Mouse (Mus musculus) embryo, embryonic 10 days (tissue): ENCODE measurements around the gene Pcgf3.
"Not testable (repeated sequence)": the region's sequence is repeated elsewhere in the genome, so short reads cannot be mapped to it uniquely, and the experiment has no call there.

Experiments
- DNase-seq: peaks from one replicate; pipeline ENCODE4 v3.0.0-alpha.2; 2015; ENCODE audit warnings: low spot score

Pcgf3 gene

DNA sequence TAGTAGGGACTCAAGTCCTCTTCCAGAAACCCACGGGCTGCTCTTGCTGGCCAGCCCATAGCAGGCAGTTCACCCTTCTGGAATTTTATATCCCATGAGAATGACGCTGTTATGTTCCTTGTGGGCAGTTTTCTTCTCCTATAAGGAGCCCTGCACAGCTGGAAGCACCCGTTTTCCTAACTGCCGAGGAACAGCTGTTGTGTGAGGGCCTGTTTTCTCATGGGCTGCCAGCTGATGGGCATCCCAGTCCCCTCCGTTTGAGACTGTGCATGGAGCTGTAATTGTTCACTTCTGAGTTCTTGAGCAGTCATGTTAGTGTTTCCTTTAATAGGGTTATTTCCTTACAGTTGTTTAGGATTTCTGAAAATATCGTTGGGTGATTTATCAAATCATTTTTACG lies 8.6 kb downstream of the Pcgf3 start:
- no peak for DNase-seq

- no peak for DNase-seq
These were observed 12.7 kb downstream of the Pcgf3 start for GRCm38 (mm10) chr5:108473737-108474136.

GRCm38 (mm10) chr5:108475977-108476376 lies 14.9 kb downstream of the Pcgf3 start:
- no peak for DNase-seq

- DNase-seq, result no peak
These were observed 22.0 kb downstream of the Pcgf3 start for GRCm38 (mm10) chr5:108483006-108483405.

- DNase-seq, result peak; percentile 47
These were observed 24.2 kb downstream of the Pcgf3 start for GRCm38 (mm10) chr5:108485239-108485638.

DNA sequence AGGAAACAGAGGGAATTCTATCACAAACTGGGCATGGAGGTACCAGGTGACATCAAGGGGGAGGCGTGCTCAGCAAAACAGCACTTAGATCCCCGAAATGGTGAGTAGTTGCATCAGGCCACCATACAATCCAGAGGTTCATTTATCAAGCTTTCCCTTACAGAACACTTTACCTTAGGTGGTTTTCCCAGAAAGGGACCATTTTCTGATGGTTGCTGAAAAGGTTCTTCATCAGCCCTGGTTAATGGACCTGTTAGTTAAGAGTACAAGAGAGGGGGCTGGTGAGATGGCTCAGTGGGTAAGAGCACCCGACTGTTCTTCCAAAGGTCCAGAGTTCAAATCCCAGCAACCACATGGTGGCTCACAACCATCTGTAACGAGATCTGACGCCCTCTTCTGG lies 25.1 kb downstream of the Pcgf3 start:
- not testable (repeated sequence) for DNase-seq

DNA sequence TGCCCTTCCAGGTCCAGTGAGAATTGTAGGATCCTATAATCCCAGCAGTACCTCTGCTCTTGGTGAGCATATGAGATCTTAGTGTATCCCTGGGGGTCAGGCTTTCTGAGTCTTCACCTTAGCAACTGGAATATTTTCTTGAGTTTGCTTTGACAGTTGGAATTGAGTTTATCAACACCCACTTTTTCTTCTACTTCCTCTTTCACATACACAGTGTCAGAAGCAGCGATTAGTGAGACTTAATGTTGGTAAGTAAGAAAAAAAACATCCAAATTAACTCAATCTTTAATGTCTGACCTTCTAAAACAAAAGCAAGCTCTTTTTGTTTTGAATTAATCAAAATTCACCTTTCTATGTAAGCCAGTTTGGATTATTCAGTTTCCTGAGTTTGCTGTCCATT lies 40.5 kb downstream of the Pcgf3 start:
- no peak for DNase-seq

DNA sequence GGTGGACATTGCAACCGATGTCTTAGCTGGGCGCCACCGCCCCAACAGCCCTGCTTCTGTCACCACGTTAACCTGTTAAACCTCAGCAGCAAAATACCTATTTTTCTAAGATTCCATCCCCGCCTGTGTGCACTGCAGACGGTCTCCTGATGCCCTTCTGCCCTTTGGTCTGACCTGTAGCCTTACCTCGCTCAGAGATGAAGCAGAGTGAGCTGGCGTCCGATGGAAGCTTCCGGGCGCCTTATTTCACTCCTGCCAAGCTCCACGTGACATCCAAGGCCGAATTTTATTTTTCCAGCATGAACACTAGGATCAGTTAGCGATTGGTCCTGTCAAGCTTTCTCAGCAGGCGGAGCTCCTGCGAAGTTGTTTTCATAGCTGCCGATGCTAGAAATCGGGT lies 41.3 kb downstream of the Pcgf3 start:
- DNase-seq, result no peak

GRCm38 (mm10) chr5:108515581-108516361 lies 54.7 kb downstream of the Pcgf3 start:
- no peak for DNase-seq

DNA sequence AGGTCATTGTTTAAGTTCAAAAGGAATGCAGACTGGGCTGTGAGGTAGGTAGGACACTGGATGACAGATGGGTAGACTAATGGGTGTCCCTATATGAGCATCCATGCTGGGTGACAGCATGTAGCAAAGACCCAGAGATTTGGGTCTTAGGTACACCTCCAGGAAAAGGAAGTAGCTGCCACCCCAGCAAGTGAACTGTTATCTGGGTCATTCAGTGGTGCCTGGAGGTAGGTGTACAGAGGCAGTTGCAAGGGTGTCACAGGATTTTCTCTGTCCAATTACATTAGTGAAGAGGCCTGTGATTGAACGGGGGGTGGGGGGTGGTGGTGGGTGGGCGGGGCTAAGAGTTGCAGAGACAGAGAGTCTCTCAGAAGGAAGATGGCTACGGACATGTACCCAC lies 55.6 kb downstream of the Pcgf3 start:
- DNase-seq, result no peak

DNA sequence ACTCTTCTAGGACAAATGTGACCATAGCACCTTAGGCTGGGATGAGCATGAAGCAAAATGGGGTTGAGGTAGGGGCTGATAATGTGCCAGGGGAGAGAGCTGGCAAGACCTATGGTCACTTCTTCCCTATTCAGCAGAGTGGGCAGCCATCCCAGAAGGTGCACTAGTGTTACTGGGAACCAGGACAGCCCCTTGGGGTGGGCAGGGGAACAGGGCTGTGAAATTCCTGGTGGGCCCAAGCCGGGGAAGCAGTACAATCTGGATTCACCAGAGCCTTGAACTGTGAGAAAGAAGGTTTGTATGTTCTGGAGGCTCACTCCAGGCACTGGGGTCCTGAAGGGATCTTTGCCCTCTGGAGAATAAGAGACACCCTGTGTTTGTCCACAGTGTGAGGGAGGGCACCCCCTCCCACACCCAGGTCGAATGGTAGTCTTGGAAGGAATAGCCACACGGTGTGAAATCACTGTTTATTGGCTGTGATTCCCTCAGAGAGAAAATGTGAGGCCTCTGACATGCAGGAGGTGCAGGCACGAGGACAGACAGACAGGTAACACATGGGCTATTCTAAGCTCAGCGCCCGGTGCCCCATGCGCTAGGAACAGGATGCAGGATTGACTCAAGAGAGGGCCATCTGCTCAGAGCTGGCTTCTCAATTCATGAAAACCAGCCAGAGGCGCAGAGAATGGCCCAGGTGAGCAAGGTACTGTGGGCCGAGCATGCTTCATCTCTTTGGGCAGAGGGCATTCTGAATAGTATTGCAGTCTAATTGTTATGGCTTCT lies 57.3 kb downstream of the Pcgf3 start:
- no peak for DNase-seq

- DNase-seq, result no peak
These were observed 57.9 kb downstream of the Pcgf3 start for GRCm38 (mm10) chr5:108518951-108519350.

- DNase-seq, result no peak
These were observed 59.1 kb downstream of the Pcgf3 start for GRCm38 (mm10) chr5:108520153-108520552.

GRCm38 (mm10) chr5:108521016-108521415 lies 60.0 kb downstream of the Pcgf3 start:
- no peak for DNase-seq

GRCm38 (mm10) chr5:108521896-108522295 lies 60.9 kb downstream of the Pcgf3 start:
- DNase-seq, result no peak

DNA sequence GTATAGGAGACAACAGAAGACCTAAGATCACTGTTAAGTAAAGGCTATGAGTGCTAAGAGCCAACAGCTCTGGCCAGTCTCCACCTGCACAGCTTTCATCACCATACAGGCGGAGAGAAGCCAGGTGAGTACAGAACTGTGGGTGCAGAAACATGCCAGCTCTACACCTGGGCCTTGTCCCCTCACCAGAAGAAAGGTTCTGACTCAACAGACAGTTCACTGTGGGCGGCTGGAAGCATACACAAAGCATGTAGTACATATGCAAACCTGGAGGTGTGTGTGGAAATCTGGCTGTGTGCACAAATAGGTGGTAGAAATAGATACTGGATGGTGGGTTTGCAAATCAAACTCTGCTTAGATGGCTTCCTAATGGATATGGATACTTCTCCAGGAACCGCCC lies 61.6 kb downstream of the Pcgf3 start:
- DNase-seq, result no peak

GRCm38 (mm10) chr5:108534188-108534587 lies 73.2 kb downstream of the Pcgf3 start:
- DNase-seq, result no peak

DNA sequence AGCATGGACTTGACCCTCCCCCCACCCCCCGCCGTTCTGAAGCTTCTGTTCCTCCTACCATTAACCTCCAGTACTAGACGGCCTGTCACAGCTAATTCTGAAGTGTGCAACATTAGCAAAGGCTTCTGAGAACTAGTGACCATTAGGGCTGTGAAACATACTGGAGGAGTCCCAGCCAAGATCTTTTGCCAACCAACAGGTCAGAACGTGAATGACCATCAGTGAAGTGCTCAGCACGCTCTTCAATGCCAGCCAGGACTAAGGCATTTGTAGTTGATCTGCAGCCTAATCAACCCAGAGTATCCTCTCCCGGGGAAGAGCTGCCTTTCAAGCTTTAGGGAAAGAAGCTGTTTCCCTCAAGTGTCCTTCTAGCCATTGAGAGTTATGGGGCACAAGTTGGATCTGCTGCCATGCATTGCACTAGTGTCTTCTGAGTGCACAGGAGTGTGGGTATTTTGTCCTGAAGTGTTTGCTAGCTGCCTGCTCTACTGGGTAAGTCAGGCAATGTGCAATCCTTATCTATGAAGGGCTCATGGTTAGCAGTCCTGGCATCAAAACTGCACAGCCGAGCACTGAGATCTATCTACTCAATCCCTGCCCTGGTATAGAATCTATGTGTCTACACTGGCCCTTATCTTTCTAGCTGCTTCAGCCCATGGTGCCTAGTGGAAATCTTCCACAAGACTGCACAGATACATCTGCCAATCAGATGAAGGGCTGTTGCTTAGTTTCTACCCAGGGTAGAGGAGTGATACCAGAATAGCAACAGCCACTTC lies 82.7 kb downstream of the Pcgf3 start:
- DNase-seq, result no peak

DNA sequence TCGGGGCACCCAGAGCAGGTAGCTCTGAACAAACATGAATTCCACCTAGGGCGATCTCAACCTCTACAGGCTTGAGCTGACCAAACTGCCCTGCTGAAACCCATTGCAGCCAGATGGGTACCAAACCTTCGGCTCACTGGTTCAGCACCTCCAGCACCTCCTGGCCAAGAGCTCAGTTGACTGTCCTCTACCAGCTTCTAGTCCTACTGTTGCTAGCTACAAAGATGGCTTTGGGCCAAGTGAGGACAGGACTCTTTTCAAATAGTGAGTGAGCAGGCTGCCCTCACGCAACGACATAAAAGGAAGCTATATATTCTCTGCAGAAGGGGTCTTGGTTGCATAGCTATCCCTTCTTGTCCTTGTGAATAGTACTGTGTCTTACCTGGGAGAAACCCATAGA lies 86.6 kb downstream of the Pcgf3 start:
- DNase-seq, result no peak

- DNase-seq, result no peak
These were observed 88.1 kb downstream of the Pcgf3 start for GRCm38 (mm10) chr5:108549137-108549488.

DNA sequence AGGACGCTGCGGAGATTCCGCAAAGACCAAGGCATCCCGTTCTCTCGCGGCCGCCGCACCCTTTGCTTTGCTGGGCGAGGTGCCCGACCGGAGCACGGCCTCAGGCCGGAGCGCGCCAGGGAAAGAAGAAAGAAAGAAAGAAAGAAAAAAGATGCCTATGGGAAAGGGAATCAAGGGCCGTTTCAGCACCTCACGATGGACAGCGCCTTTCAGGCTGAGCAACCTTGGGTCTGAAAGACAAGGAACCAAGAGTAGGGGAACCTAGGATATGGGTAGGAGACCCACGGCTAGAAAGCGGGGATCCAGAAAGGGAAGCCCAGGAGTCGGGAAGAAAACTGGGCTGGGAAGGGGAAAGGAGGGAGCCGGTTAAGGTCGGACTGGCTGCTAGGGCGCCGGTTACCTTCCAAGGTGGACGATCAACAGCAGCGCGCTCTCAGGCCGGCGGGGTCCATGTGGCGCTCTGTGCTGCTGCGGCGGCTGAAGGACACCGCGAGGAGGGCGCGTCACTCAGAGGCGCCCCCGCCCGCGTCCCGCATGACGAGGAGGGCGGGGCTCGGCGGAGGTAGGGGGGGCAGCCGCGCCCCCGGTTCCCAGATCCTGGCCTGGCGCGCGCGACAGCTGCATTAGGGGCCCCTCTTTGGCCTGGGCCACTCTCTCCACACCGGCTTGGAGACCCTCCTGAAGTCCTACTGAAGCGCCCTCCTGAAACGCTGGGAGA lies 88.6 kb downstream of the Pcgf3 start, which contains the start of gene Cplx1:
Gene Cplx1, minus strand, starts transcription at position 536 of the 718 bp plus-strand sequence.
- peak; percentile 87 for DNase-seq

- peak; percentile 10 for DNase-seq
These were observed 89.2 kb downstream of the Pcgf3 start for GRCm38 (mm10) chr5:108550207-108550594.
